Mouse (Mus musculus) CD8-positive naive resting alpha-beta T cell, adult 57 days (primary cell): Measurements from ENCODE around the gene Sytl2. TPM values are rescaled to one million over a fixed set of nuclear protein-coding genes. Genes with fewer than 3 reads are reported as not detected.

Experiments
- total RNA-seq: library from RNA; stranded (reverse); gene quantifications from one replicate; pipeline ENCODE4 v1.2.4, GENCODE M21; 2023

The Sytl2 gene
- 16.0 TPM for total RNA-seq

DNA sequence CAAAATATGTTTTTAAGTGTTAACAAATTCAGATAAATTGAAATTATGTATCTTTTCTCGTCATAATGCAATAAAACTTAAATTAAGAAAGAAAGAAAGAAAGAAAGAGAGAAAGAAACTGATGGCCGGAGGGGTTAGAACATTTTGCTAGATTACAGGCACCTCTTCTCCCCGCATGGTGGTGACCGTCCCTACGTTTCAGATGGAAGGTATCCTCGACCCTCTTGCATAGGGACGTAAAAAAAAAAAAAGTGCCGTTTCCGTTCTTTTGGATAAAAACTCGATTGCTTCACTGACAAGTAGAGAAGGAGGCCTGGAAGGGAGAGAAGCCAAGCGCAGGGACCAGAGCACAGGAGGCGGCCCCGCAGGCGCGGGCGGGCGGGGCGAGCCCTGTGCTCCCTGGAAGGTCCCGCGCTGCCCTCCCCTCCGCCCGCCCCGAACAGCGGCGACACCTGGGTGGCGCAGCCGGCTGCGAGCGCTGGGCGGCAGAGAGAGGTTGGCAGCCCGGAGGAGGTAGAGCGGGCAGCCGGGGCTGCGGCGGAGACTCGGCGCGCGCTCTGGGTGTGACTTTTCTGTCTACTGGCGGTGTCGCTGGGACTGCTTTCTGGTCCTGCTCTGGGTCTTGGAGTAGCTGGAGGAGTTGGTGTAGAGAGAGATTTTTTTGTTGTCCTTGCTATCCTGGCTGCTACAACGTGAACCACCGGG, at the start of gene Sytl2:
Gene Sytl2 (plus strand): TSS at position 311 of the 705 bp plus-strand sequence.

DNA sequence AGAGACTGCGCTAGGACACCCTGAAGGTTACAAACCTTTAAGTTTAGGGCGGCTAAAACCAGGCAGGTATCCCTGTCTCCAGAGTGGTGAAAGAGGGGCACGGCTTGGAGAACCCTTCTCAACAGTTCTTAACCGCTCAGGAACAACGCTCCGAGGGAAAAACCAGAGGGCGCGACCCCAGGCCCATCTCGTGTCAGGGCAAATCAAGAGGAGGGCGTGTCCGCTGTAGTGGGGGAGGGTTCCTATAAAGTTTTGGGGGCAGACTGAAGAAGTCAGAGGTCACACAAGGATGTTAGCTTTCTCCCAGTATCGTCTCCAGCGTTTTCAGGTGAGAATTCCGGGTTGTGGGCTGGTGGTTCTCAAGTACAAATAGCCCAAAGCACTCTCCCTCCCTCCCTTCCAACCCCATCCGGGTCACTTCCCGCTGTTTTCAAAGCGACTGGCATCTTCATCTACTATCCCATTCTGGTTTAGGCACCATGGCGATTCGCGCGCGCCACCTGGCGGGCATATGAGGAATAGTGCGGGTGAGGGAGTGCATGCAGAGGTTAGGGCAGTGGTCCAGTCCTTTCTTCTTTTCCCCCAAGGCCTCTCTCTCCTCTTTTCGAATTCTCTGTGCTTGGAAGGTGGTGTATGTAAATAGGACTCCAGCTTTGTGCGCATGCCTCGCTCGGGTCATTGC, 36.6 kb upstream of the Sytl2 start, which contains the start of gene Ccdc83:
Gene Ccdc83 (minus strand): TSS at position 489 of the 682 bp plus-strand sequence.

DNA sequence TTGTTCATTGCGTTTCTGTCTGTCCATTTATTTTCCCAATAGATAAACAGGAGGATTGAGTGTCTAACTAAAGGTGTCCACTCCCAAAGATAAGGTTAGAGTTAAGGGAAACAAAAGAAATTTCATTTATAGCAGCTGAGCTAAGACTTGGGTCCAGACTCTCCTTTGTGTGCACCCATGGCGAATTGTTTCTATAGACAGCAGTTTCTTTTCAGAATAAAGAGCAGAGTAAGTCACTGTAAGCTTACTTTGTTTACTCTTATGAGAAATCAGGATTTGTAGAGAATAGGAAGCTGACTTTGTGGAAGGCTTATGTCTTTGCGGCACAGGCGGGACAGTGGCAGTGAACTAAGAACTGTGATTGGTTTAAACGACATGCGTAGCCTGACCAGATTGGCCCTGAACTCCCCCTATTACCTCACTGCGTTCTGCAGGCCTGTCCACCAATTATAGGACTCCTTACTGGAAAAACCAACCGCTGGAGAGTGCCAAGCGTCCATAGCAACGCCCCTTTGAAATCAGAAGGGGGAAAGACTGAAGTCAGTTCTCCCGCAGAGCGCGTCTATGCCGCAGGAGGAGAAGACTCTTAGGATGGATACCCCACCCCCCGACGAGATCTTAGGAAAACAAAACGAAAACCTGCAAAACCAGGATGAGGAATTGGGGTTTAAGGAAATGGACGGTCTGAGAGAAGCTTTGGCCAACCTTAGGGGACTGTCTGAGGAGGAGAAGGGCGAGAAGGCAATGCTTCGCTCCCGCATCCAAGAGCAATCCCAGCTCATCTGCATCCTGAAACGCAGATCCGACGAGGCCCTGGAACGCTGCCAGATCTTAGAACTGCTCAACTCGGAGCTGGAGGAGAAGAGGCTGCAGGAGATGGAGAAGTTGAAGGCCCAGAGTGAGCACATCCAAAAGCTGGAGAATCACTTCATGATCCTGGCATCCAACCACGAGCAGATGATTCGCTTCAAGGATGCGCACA, 124.3 kb downstream of the Sytl2 start, which contains the start of gene Ccdc89:
Gene Ccdc89 (plus strand): TSS at position 558 of the 982 bp plus-strand sequence.

DNA sequence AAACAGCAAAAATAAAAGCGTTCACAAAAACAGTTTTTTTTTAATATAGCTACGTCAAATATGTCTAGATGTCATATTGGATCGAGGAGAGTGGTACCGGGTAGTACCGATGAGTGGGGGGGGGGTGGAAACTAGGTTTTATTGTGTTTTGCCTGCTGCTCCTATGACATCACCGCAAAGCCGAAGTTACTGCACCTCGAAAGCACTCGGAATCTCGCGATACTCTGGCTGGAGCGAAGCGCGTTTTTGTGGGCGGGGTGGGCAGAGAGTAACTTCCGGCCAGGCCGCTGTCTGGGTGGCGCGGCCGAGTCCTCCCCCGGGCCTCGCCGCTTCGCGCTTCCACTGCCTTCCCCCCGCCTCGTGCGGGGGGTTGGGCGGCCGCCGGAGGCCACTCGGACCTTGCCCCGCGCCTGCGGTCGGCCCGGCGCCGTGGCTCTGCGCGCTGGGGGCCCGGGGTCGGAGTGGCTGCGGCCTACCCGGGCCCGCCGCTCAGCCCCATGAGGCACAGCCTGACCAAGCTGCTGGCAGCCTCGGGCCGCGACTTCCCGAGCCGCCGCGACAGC, 140.5 kb downstream of the Sytl2 start, which contains the start of gene Crebzf:
Gene Crebzf (plus strand): TSS at position 212 of the 563 bp plus-strand sequence.

DNA sequence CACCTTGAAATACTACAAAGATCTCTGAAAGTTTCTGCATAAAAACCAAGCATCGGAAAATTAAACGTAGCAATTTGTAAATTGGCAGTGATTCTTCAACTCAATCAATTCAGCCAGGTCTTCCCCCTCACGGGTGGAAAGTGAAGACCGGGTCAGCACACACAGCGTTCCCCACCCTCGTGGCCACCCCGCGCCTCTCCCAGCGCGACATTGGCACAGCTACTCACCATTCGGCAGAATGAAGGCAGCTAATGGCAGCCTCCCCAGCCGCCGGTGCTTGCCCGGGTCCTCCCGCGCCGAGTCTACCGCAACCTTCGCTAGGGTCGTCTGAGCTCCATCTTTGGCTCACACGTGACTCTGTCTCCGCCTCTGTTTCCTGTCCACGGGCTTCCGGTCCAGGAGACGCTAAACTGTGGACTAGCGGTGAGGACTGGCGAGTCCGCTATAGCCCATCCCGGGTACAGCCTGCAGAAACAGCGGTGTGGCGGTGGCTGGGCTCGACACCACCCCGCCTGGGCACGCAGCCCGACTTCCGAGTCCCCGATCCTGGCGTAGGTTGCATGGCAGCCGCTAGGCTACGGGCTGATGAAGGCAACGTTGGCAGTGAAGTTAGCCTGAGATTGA, 154.9 kb downstream of the Sytl2 start, which contains the start of gene Tmem126a:
Gene Tmem126a (minus strand): TSS at position 385 of the 624 bp plus-strand sequence.

Other genes with a start within 250 kb of the Sytl2 start
- 203 TPM for gene Picalm, start 172.0 kb upstream of the Sytl2 start, total RNA-seq
- not detected for gene Ccdc83, start 36.5 kb upstream of the Sytl2 start, total RNA-seq
- gene Ccdc89, start 124.3 kb downstream of the Sytl2 start, total RNA-seq: not detected
- 180 TPM for gene Crebzf, start 140.5 kb downstream of the Sytl2 start, total RNA-seq
- 22.0 TPM for gene Tmem126a, start 155.0 kb downstream of the Sytl2 start, total RNA-seq
- gene Tmem126b, start 173.7 kb downstream of the Sytl2 start, total RNA-seq: 5.2 TPM
- gene Dlg2, start 174.4 kb downstream of the Sytl2 start, total RNA-seq: 0.15 TPM